Mouse (Mus musculus): ENCODE measurements at regions not wholly inside any gene's neighbourhood (a gene's known extent, or its start where the extent isn't known, plus 50 kb on each side); places are given as distances from the start of the nearest gene placed in this dataset.
"Not testable (repeated sequence)": the region's sequence is repeated elsewhere in the genome, so short reads cannot be mapped to it uniquely, and the experiment has no call there.

GRCm38 (mm10) chr3:6886200-6887052, 266.2 kb upstream of the 1700008P02Rik start:
- no peak for DNase-seq (ENCODE audit: low spot score in 2 of 2)

GRCm38 (mm10) chr3:6883401-6883800, 263.2 kb upstream of the 1700008P02Rik start:
- DNase-seq (ENCODE audit: low spot score in 2 of 2), result no peak

GRCm38 (mm10) chr3:6876265-6876664, 256.0 kb upstream of the 1700008P02Rik start:
- no peak for DNase-seq (ENCODE audit: low spot score in 2 of 2)

- no peak for DNase-seq (ENCODE audit: low spot score in 2 of 2)
Observed at GRCm38 (mm10) chr3:6872170-6872569, 251.9 kb upstream of the 1700008P02Rik start.

DNA sequence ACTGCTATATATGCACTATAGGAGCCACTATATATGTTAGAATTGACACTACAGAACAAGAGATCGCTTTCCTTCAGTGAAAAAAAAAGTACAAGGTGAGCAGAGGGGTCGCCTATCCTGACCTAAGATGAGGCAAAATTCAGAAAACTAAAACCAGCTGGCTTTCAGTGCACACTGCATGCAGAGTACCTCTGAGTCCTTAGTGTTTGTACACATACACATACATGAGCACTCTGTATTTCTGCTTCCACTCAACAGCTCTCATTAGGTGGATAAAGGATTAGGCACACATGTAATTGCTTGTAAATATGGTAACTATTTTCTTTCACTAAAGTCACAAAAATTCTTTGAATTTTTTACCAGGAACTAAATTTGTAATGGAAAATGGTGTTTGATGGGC, 251.5 kb upstream of the 1700008P02Rik start:
- no peak for DNase-seq (ENCODE audit: low spot score in 2 of 2)

DNA sequence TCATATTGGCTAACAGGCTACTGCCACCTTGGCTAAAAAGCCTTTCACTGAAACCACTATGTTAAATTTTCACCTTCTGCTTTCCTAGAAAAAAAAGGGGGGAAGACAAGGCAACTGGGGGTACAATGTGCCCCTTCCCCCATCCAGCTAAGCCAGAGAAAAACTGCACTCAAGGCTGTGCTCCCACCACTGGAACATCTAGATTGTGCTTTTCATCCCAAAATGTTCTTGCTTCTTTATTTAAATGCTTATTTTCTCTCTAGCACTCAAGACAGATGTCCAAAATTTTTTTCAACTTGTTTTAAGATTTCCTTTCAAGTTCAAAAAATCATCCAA, 245.9 kb upstream of the 1700008P02Rik start:
- no peak for DNase-seq (ENCODE audit: low spot score in 2 of 2)

DNA sequence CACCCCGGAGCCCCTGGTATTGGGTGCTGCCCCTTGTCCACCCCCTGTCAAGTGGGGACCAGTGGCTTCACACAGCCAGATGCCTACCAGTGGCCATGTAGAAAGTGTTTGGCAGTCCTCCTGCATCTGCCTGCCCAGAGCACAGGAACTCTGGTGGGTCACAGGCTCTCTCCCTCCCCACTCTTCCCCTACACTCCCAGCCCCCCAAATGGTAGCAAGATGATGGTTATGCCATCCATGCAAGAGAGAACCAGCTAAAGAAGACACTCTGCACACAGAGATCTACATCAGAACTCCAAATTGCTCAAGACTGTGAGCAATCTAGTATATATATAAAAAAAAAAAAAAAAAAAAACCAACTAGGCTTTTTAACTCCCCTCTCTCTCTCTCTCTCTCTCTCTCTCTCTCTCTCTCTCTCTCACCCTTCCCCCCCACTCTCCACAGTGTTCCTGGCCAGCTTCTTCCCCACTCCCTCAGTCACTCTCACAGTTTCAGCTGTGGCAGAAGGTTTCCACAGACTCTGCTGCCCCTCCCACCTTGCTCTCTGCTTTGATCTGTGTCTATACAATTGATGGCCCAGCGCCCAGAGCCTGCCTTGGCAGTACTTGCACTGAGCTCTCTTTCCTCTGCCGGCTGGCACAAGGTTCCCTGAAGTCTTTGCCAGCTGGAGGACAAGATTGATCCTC, 245.4 kb upstream of the 1700008P02Rik start:
- no peak for DNase-seq (ENCODE audit: low spot score in 2 of 2)

DNA sequence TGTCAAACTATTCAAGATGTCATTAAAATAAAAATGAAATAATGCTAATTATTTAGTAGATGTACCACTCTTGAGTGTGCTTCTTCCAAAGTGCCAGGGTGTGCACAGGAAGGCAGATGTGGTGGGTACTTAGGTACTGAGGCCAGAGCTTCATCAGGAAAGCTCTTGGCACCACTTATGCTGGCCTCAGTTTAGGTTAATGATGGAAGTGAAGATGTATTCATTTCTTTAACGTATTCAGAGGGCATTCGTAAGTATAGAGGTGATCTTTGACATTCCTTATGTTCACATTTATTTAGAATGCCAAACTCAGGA, 239.6 kb upstream of the 1700008P02Rik start:
- DNase-seq (ENCODE audit: low spot score in 2 of 2), result no peak

GRCm38 (mm10) chr3:6858982-6859865, 239.0 kb upstream of the 1700008P02Rik start:
- no peak for DNase-seq (ENCODE audit: low spot score in 2 of 2)

- no peak for DNase-seq (ENCODE audit: low spot score in 2 of 2)
Observed at GRCm38 (mm10) chr3:6819332-6819731, 199.1 kb upstream of the 1700008P02Rik start.

GRCm38 (mm10) chr3:6812346-6812745, 192.1 kb upstream of the 1700008P02Rik start:
- DNase-seq (ENCODE audit: low spot score in 2 of 2), result no peak

DNA sequence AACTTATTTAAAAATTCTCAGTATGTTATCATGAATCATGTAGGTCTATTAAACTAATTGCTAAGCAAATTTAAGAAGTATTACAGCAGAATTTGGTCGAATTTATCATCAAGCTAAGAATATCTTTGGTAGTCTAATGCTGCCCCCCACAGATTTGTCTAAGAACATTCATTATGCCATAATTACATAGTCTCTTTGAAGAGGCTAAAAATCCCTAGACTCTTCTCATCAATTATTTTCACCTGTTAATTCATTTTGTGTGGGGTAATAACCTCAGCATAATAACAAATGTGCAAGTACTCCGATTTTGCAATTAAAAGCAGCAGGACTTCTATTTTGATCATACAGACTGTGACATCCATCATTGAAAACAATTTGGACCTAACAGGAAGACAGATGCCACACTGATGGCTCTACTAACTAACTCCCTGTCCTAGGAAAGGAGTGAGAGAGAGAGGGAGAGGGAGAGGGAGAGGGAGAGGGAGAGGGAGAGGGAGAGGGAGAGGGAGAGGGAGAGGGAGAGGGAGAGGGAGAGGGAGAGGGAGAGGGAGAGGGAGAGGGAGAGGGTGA, 189.2 kb upstream of the 1700008P02Rik start:
- no peak for DNase-seq (ENCODE audit: low spot score in 2 of 2)

DNA sequence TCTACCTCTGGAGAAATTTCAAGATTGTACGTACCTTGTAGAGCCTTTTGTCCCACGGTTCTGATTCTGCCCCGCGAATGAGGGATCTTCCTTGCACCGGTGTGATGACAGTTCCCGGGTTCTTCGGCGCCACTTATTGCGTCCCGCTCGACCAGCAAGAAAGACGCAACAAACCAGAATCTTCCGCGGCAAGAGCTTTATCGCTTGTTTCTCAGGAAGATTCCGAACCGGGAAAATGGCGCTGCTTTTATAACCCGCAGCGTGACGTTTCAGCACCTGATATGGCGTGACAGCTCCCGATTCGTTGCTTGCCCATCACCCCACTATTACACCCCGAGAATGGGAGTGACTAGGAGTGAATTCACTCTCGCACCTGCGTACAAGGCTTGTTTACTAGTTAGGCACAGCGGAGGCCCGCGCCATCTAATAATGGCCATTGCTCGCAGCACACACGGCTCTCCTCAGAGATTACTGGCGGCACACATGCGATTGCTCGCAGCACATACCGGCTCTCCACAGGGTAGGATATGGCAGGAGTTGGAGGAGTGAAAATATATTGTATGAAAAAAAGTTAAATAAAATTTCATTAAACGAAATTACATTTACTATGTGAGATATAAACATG, 180.0 kb upstream of the 1700008P02Rik start:
- DNase-seq (ENCODE audit: low spot score in 2 of 2), result not testable (repeated sequence)

- no peak for DNase-seq (ENCODE audit: low spot score in 2 of 2)
Observed at GRCm38 (mm10) chr3:6768506-6768905, 148.3 kb upstream of the 1700008P02Rik start.

DNA sequence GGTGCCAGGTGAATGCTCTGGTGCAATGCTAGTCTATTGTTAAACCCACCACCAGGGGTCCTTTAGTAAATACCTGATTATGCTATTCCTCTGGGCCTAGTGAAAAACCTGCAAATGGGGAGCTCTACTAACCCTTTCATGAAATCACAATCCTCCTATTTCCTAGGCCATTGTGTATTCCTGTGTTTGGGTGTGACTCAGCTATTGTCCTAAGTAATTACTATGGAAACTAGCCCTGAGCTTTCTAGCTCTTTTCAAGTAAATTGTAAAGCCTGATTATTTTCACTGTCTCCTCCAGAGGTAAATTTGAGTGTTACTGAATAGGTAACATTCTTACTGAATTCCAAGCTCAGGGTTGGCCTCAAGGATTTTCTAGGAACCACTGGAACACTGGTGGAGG, 147.8 kb upstream of the 1700008P02Rik start:
- not testable (repeated sequence) for DNase-seq (ENCODE audit: low spot score in 2 of 2)

DNA sequence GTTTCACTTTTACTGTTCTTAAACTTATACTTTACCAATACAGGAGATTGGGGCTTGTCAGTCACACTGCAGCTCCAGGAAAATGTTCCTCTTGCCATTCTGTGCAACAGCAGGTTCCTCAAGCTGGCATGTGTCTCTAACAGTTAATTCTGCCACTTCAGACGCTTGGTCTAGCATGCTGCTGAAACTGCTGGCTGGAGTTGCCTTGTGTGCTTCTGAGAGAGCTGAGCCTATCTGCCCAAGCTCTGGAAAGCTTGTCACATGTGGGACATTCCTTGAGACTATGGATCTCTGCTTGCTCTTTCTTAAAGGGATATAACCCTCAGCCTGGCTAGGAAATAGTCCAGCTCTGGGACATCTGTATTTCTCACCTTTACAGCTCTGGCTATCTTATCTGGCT, 138.9 kb upstream of the 1700008P02Rik start:
- no peak for DNase-seq (ENCODE audit: low spot score in 2 of 2)

- no peak for DNase-seq (ENCODE audit: low spot score in 2 of 2)
Observed at GRCm38 (mm10) chr3:6757562-6757961, 137.3 kb upstream of the 1700008P02Rik start.

DNA sequence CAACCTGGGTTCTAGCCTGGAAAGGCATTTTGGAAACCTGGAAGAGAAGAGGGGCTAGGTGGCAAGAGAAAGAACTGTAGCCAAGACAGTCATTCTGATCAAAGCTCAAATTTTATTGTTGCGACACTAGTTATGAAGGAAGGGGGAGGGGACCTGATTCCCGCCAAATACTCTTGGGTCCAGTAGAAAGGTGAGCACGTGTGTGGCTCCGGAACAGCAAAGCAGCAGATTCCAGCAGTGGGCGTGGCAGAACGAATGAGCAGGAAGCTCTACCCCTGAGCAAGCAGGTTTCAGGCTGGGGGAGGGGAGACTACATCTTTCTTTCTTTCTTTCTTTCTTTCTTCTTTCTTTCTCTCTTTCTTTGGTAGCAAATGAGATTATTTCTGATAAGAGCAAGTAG, 130.5 kb upstream of the 1700008P02Rik start:
- DNase-seq (ENCODE audit: low spot score in 2 of 2), result not testable (repeated sequence)

DNA sequence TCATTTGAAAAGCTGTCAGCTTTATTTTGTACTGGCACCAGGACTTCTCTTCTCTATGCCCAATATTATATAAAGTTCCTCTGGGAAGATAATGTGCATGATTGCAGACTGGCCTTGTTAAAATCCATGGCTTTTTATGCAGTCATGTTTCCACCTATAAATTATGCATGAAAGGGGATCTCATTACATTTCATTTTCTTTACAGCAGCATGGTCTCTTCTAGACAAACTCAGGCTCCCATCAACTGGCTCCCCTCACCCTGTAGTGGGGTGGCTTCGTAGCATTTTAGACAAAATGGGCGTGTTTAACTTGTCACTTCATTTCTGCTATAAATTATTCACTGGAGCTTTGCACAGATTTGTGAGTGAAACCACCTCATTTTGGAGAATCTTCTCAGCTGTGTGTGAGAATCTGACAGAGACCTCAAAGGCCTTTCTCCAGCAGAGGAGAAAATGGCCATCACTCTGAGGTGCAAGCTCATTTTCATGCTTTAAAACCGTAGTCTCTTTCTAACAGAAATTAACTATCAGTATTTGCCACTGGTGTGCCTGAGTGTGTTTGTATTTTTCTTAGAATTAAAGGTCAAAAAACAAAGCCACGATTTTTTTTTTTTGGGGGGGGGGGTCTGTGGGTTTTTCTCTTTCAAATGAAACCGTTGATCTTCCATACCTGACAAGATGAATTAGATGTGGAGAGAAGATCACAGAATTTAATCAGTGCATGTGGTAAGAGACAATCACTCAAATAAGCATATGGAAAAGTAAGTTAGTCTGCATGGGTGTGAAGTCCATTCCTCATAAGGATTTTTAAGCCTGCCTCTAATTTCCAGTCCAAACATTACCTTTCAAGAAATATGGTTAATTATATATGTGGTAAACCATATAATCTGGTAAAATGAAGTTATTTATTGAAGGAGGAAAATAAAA, 111.4 kb upstream of the 1700008P02Rik start:
- DNase-seq (ENCODE audit: low spot score in 2 of 2), result no peak

- DNase-seq (ENCODE audit: low spot score in 2 of 2), result no peak
Observed at GRCm38 (mm10) chr3:6730066-6730465, 109.8 kb upstream of the 1700008P02Rik start.

Measured in urinary bladder, adult 18-20 months (tissue).